Mouse (Mus musculus) liver, embryonic 12.5 days (tissue): ENCODE measurements around the gene Scaf8. TPM values are rescaled to one million over a fixed set of nuclear protein-coding genes. Genes with fewer than 3 reads are reported as not detected.

Source experiments
- ATAC-seq: fragments of 200-750 bp; cut with Nextera tagmentation; 2 replicates; pipeline ENCODE4 v1.8.0; 2017; ENCODE audit warnings: moderate number of reproducible peaks, mild to moderate bottlenecking, moderate library complexity
- H3K27ac ChIP-seq: fragments of 300-500 bp; sonication (generic); 2 replicates; pipeline ENCODE4 v1.5.1; 2016; ENCODE audit warnings: mild to moderate bottlenecking
- H3K27me3 ChIP-seq: fragments of 300-500 bp; sonication (generic); replicated peaks from 2 replicates; pipeline ENCODE4 v1.6.1; 2016; ENCODE audit warnings: mild to moderate bottlenecking, moderate library complexity
- H3K36me3 ChIP-seq: fragments of 300-500 bp; sonication (generic); 2 replicates; pipeline ENCODE4 v1.6.1; 2016; ENCODE audit warnings: mild to moderate bottlenecking, moderate library complexity
- H3K4me1 ChIP-seq: fragments of 300-500 bp; sonication (generic); 2 replicates; pipeline ENCODE4 v1.6.1; 2016
- H3K4me2 ChIP-seq: fragments of 300-500 bp; sonication (generic); 2 replicates; pipeline ENCODE4 v1.6.1; 2016; ENCODE audit warnings: mild to moderate bottlenecking, moderate library complexity
- H3K4me3 ChIP-seq: fragments of 300-500 bp; sonication (generic); 2 replicates; pipeline ENCODE4 v1.5.1; 2016; ENCODE audit warnings: mild to moderate bottlenecking, moderate library complexity
- H3K9ac ChIP-seq: fragments of 300-500 bp; sonication (generic); 2 replicates; pipeline ENCODE4 v1.6.1; 2016; ENCODE audit warnings: mild to moderate bottlenecking, moderate library complexity
- H3K9me3 ChIP-seq: fragments of 300-500 bp; sonication (generic); replicated peaks from 2 replicates; pipeline ENCODE4 v1.6.1; 2016; ENCODE audit warnings: mild to moderate bottlenecking, moderate library complexity
- WGBS: fragments of 180-500 bp; shearing (Covaris S2); methylation state at CpG from one replicate; pipeline ENCODE4 v1.1.7; 2016; ENCODE audit not compliant: insufficient replicate concordance; 5-methylcytosine and 5-hydroxymethylcytosine counted together
- polyA plus RNA-seq: library from polyadenylated mRNA; unstranded; fragments of >200 nt; fragmentation: Nextera tagmentation; extraction: Ambion mirVana; gene quantifications from 2 replicates; pipeline ENCODE4 v1.2.1, GENCODE M21; 2016

Gene Scaf8
- polyA plus RNA-seq, 1 experiment from 2014 or later, result 15.8 TPM

- ATAC-seq, result no peak
- no peak overlapping the region for H3K27ac ChIP-seq
- peaks cover 27% of the 10 kb centered on the region for H3K4me1 ChIP-seq
- no peaks in the 10 kb centered on the region for H3K9me3 ChIP-seq
- H3K9ac ChIP-seq, result no peak overlapping the region
- H3K36me3 ChIP-seq, result peaks cover 59% of the 10 kb centered on the region
- H3K27me3 ChIP-seq, result no peaks in the 10 kb centered on the region
- H3K4me2 ChIP-seq, result no peak overlapping the region
- WGBS, result 77% methylated on average over 2 of the region's 2 CpGs
- H3K4me3 ChIP-seq, result no peak overlapping the region
Observed at GRCm38 (mm10) chr17:3214852-3215251, 100.1 kb downstream of the Scaf8 start.

DNA sequence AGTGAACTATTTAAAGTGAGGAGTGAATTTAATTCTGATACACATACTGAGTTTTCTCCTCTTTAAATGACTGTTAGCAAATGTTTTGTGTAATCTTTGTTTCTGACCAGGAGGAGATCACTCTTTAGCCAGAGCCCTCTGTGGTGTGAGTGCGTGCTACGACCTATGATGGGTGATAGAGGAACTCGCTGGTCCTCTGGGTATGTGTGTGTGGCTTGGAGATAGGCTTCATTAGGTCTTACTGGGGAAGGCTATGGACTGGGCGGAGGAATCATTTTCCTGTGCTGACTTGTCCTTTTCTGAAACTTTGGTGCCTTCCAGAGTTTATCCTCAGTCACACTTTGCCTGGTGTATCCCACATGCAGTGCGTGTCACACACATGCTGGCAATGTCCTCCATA, 102.3 kb downstream of the Scaf8 start:
- Histone ChIP-seq H3K4me3 (no peak overlapping the region), H3K9me3 (no peaks in the 10 kb centered on the region), H3K4me2 (no peak overlapping the region), H3K4me1 (peaks cover 47% of the 10 kb centered on the region), H3K27me3 (no peaks in the 10 kb centered on the region), H3K9ac (no peak overlapping the region), H3K27ac (no peak overlapping the region), H3K36me3 (peaks cover 48% of the 10 kb centered on the region)
- ATAC-seq, result no peak
- 51% methylated on average over 5 of the region's 5 CpGs for WGBS

DNA sequence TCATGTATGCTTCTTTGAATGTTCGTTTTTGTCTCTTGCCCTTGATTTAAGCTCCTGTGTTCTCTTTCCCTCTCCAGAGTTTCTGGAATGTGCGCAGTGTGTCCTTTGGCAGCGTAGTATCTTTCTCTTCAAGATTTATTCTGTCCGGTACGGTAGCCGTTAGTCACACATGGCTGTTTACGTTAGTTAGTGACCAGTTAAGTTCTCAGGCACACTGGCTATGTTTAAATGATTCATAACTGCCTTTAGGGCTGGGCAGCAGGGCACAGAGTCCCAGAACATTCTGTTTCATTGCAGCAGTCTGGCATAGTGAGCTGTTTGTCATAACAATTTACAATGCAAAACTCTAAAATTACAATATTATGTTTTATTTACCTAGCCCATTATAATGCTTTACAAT, 103.6 kb downstream of the Scaf8 start:
- no peak overlapping the region for H3K9ac ChIP-seq
- no peak for ATAC-seq
- no peak overlapping the region for H3K4me2 ChIP-seq
- H3K9me3 ChIP-seq, result no peaks in the 10 kb centered on the region
- H3K36me3 ChIP-seq, result peaks cover 42% of the 10 kb centered on the region
- peaks cover 60% of the 10 kb centered on the region for H3K4me1 ChIP-seq
- H3K4me3 ChIP-seq, result no peak overlapping the region
- no peaks in the 10 kb centered on the region for H3K27me3 ChIP-seq
- H3K27ac ChIP-seq, result no peak overlapping the region
- WGBS, result 88% methylated on average over 7 of the region's 7 CpGs

GRCm38 (mm10) chr17:3218916-3219315, 104.1 kb downstream of the Scaf8 start:
- 66% methylated on average over 5 of the region's 5 CpGs for WGBS
- Histone ChIP-seq H3K27me3 (no peaks in the 10 kb centered on the region), H3K27ac (no peak overlapping the region), H3K9ac (no peak overlapping the region), H3K4me1 (peaks cover 66% of the 10 kb centered on the region), H3K4me2 (no peak overlapping the region), H3K36me3 (peaks cover 37% of the 10 kb centered on the region), H3K9me3 (no peaks in the 10 kb centered on the region), H3K4me3 (no peak overlapping the region)
- no peak for ATAC-seq

- Histone ChIP-seq H3K4me3 (no peak overlapping the region), H3K27me3 (no peaks in the 10 kb centered on the region), H3K4me1 (peaks cover 78% of the 10 kb centered on the region), H3K4me2 (no peak overlapping the region), H3K9ac (no peak overlapping the region), H3K36me3 (peaks cover 27% of the 10 kb centered on the region), H3K27ac (no peak overlapping the region), H3K9me3 (no peaks in the 10 kb centered on the region)
- ATAC-seq, result no peak
- WGBS, result 34% methylated on average over 11 of the region's 11 CpGs
Observed at GRCm38 (mm10) chr17:3220201-3220600, 105.4 kb downstream of the Scaf8 start.

- Histone ChIP-seq H3K4me2 (0 out of 2 replicates have a peak overlapping the region, but pooled peaks have one; percentile 6), H3K36me3 (0 out of 2 replicates have a peak, but pooled peaks cover 12% of the 10 kb centered on the region), H3K27ac (0 out of 2 replicates have a peak overlapping the region, but pooled peaks have one; percentile 25), H3K9ac (no peak overlapping the region), H3K4me1 (peaks cover 62% of the 10 kb centered on the region), H3K27me3 (no peaks in the 10 kb centered on the region), H3K4me3 (no peak overlapping the region), H3K9me3 (no peaks in the 10 kb centered on the region)
- ATAC-seq, result no peak
- WGBS, result 47% methylated on average over 2 of the region's 2 CpGs
Observed at GRCm38 (mm10) chr17:3223071-3223470, 108.3 kb downstream of the Scaf8 start.

DNA sequence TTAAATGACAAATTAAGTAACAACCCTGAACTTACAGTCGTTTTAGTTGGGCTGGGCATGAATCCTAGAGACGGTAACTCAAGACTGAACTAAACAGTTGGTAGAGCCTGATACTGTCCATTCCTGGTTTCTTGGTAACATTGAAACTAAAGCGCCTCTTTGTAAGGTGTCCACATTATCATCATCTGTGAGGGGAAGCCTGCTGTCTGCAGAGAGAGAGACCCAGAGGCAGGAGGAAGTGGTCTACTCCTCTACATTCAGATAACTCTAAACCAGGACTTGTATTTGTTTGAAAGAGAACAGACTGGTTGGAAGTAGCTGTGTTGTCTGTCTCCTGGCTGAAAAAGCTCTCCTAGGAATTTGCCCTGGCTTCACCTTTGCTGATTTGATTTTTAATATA, 108.9 kb downstream of the Scaf8 start:
- H3K4me2 ChIP-seq, result no peak overlapping the region
- WGBS, result 38% methylated on average over 3 of the region's 3 CpGs
- H3K9ac ChIP-seq, result no peak overlapping the region
- H3K27me3 ChIP-seq, result no peaks in the 10 kb centered on the region
- H3K27ac ChIP-seq, result no peak overlapping the region
- ATAC-seq, result no peak
- H3K9me3 ChIP-seq, result no peaks in the 10 kb centered on the region
- 0 out of 2 replicates have a peak, but pooled peaks cover 8% of the 10 kb centered on the region for H3K36me3 ChIP-seq
- H3K4me3 ChIP-seq, result no peak overlapping the region
- peaks cover 59% of the 10 kb centered on the region for H3K4me1 ChIP-seq

DNA sequence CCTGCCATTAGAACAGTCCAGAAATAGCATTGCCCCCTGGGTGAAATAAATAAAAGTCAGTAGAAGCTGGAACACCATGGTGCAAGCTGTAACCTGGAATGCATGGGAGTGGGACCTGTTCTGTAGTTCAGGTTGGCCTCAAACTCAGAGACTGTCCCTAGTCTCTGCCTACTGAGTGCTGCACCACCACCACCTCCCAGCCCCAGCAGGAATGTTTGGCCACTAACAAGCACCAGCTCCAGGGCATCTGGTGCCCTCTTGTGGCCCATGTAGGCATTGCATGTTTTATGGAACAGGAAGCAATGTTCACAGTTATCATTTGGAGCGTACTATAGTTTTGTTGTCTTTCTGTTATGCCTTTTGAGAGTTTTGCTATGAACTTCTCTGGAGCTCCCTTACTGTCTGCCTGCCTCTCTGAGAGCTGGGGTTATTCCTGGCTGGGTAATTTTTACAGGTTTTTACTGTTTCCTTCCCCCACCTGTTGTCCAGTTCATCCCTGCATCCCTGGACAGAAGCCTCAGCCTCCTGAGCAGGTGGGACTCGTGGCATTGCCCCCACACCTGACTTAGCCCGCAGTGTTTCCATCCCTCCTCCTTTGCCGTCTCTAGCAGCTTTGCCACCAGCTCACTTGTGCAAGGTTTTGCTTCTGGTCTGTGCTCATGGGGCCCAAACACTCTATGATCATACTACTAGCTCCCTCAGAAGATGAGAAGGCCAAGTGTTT, 109.8 kb downstream of the Scaf8 start:
- Histone ChIP-seq H3K4me2 (no peak overlapping the region), H3K4me3 (no peak overlapping the region), H3K27ac (no peak overlapping the region), H3K36me3 (0 out of 2 replicates have a peak, but pooled peaks cover 6% of the 10 kb centered on the region), H3K9ac (no peak overlapping the region), H3K27me3 (no peaks in the 10 kb centered on the region), H3K9me3 (no peaks in the 10 kb centered on the region), H3K4me1 (peaks cover 54% of the 10 kb centered on the region)
- ATAC-seq, result peak; percentile 71
- WGBS, result 56% methylated on average over 4 of the region's 4 CpGs

DNA sequence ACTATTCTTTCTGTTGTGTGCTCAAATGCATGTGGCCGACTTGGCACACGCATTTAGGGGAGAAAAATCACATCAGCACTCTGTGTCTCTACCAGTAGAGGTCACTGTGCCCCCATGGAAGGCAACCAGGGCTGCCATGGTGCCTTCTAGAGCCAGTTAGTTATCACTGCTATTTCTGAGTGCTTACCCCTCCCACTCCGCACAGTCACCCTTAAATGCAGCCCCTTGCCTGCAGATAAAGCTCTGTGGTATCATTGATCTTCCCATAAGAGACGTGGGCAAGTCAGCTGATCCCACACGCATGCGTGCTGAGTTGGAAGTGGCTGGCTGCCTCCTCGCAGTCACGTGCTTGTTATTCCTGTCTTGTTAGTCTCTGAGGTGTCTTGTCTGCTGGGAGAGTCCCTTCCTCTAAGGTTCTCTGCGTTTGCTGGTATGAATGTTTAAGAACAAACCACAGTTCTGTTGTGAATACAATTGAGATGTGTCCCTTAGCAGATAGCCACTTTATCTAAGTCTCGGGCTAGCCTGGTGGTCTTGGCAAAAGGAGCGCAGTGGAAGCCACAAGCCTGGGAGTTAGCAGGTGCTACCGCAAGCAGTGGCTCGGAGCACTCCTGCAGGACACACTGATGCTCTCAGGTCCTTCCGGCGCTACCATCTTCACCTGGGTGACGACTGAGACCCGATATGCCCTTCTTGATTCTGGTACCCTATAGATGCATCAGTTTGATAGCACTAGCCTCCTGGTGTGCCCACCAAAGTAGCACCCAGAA, 115.6 kb downstream of the Scaf8 start:
- peaks cover 11% of the 10 kb centered on the region; the same call in 1 of the 2 replicates for H3K36me3 ChIP-seq
- no peak overlapping the region for H3K9ac ChIP-seq
- H3K4me2 ChIP-seq, result peak overlapping the region; percentile 35
- peak; percentile 94 for ATAC-seq
- H3K4me3 ChIP-seq, result no peak overlapping the region; the same call in 1 of the 2 replicates
- H3K27me3 ChIP-seq, result no peaks in the 10 kb centered on the region
- no peak overlapping the region for H3K27ac ChIP-seq
- 52% methylated on average over 17 of the region's 17 CpGs for WGBS
- H3K4me1 ChIP-seq, result peaks cover 11% of the 10 kb centered on the region
- H3K9me3 ChIP-seq, result no peaks in the 10 kb centered on the region

GRCm38 (mm10) chr17:3232626-3233025, 117.9 kb downstream of the Scaf8 start:
- no peak overlapping the region for H3K4me3 ChIP-seq
- H3K4me1 ChIP-seq, result peaks cover 10% of the 10 kb centered on the region
- H3K9me3 ChIP-seq, result no peaks in the 10 kb centered on the region
- ATAC-seq, result no peak
- no peak overlapping the region for H3K4me2 ChIP-seq
- 77% methylated on average over 5 of the region's 5 CpGs for WGBS
- peaks cover 13% of the 10 kb centered on the region for H3K36me3 ChIP-seq
- H3K9ac ChIP-seq, result no peak overlapping the region
- H3K27ac ChIP-seq, result no peak overlapping the region
- H3K27me3 ChIP-seq, result no peaks in the 10 kb centered on the region

- Histone ChIP-seq H3K4me2 (no peak overlapping the region), H3K9ac (no peak overlapping the region), H3K36me3 (peaks cover 7% of the 10 kb centered on the region; the same call in 1 of the 2 replicates), H3K27ac (no peak overlapping the region), H3K4me1 (peaks cover 25% of the 10 kb centered on the region), H3K27me3 (no peaks in the 10 kb centered on the region), H3K9me3 (no peaks in the 10 kb centered on the region), H3K4me3 (no peak overlapping the region)
- ATAC-seq, result no peak
- WGBS, result 91% methylated on average over 3 of the region's 3 CpGs
Observed at GRCm38 (mm10) chr17:3243672-3244071, 128.9 kb downstream of the Scaf8 start.
